Mouse (Mus musculus): ENCODE measurements around the gene Gm9780.
"Not testable (repeated sequence)": the region's sequence is repeated elsewhere in the genome, so short reads cannot be mapped to it uniquely, and the experiment has no call there.

- not testable (repeated sequence) for TF ChIP-seq POLR2A (IDR thresholded peaks at IDR 0.05; ENCODE audit: borderline replicate concordance, control insufficient read depth, low read depth, low read length); CTCF (IDR thresholded peaks at IDR 0.05; ENCODE audit: control insufficient read depth, insufficient read depth, low read length)
Observed at GRCm38 (mm10) chr14:26058184-26058583, 15.7 kb upstream of the Gm9780 start.
